Mouse (Mus musculus): ENCODE results near the gene Mrgprg. TPM values are rescaled to one million over a fixed set of nuclear protein-coding genes. Genes with fewer than 3 reads are reported as not detected.

The Mrgprg gene
- polyA plus RNA-seq, 1 experiment from 2014 or later: not detected

GRCm38 (mm10) chr7:143776137-143776536, 9.3 kb upstream of the Mrgprg start:
- Histone ChIP-seq H3K36me3 (peaks cover 6% of the 10 kb centered on the region; the same call in 1 of the 2 replicates), H3K9ac (replicated peaks) (no peak overlapping the region), H3K4me1 (no peaks in the 10 kb centered on the region), H3K4me2 (no peak overlapping the region), H3K27ac (replicated peaks) (no peak overlapping the region), H3K9me3 (replicated peaks) (no peaks in the 10 kb centered on the region), H3K27me3 (replicated peaks) (no peaks in the 10 kb centered on the region), H3K4me3 (replicated peaks) (no peak overlapping the region)
- no peak for ATAC-seq (ENCODE audit: low FRiP score)
- WGBS: 32% methylated on average over 3 of the region's 3 CpGs

GRCm38 (mm10) chr7:143769461-143769860, 2.7 kb upstream of the Mrgprg start:
- Histone ChIP-seq H3K9ac (replicated peaks) (no peak overlapping the region), H3K4me2 (no peak overlapping the region), H3K27me3 (replicated peaks) (peaks cover 17% of the 10 kb centered on the region), H3K9me3 (replicated peaks) (no peaks in the 10 kb centered on the region), H3K4me1 (no peaks in the 10 kb centered on the region), H3K4me3 (replicated peaks) (no peak overlapping the region), H3K36me3 (no peaks in the 10 kb centered on the region), H3K27ac (replicated peaks) (no peak overlapping the region)
- 63% methylated on average over 1 of the region's 1 CpGs for WGBS
- ATAC-seq (ENCODE audit: low FRiP score): no peak

GRCm38 (mm10) chr7:143768267-143768666, 1.5 kb upstream of the Mrgprg start:
- H3K27me3 ChIP-seq (replicated peaks): peaks cover 17% of the 10 kb centered on the region
- no peak overlapping the region for H3K4me2 ChIP-seq
- H3K4me3 ChIP-seq (replicated peaks): no peak overlapping the region
- no peaks in the 10 kb centered on the region for H3K9me3 ChIP-seq (replicated peaks)
- H3K36me3 ChIP-seq: no peaks in the 10 kb centered on the region
- no peak overlapping the region for H3K9ac ChIP-seq (replicated peaks)
- no peak for ATAC-seq (ENCODE audit: low FRiP score)
- no peaks in the 10 kb centered on the region for H3K4me1 ChIP-seq
- H3K27ac ChIP-seq (replicated peaks): no peak overlapping the region
- 81% methylated on average over 6 of the region's 6 CpGs for WGBS

- H3K9ac ChIP-seq (replicated peaks): no peak overlapping the region
- no peak overlapping the region for H3K4me3 ChIP-seq (replicated peaks)
- H3K27ac ChIP-seq (replicated peaks): no peak overlapping the region
- no peak for ATAC-seq (ENCODE audit: low FRiP score)
- no peaks in the 10 kb centered on the region for H3K4me1 ChIP-seq
- H3K4me2 ChIP-seq: no peak overlapping the region
- H3K27me3 ChIP-seq (replicated peaks): peaks cover 17% of the 10 kb centered on the region
- H3K9me3 ChIP-seq (replicated peaks): no peaks in the 10 kb centered on the region
- 79% methylated on average over 19 of the region's 19 CpGs for WGBS
- H3K36me3 ChIP-seq: no peaks in the 10 kb centered on the region
These were observed 1.8 kb downstream of the Mrgprg start for GRCm38 (mm10) chr7:143764876-143765530.

- H3K36me3 ChIP-seq: no peaks in the 10 kb centered on the region
- H3K27ac ChIP-seq (replicated peaks): no peak overlapping the region
- no peak overlapping the region for H3K4me3 ChIP-seq (replicated peaks)
- no peaks in the 10 kb centered on the region for H3K4me1 ChIP-seq
- ATAC-seq (ENCODE audit: low FRiP score): no peak
- H3K4me2 ChIP-seq: no peak overlapping the region
- 17% methylated on average over 3 of the region's 3 CpGs for WGBS
- H3K9ac ChIP-seq (replicated peaks): no peak overlapping the region
- H3K9me3 ChIP-seq (replicated peaks): no peaks in the 10 kb centered on the region
- peaks cover 17% of the 10 kb centered on the region for H3K27me3 ChIP-seq (replicated peaks)
These were observed 3.0 kb downstream of the Mrgprg start for GRCm38 (mm10) chr7:143763794-143764193.

- no peaks in the 10 kb centered on the region for H3K36me3 ChIP-seq
- 59% methylated on average over 3 of the region's 3 CpGs for WGBS
- peaks cover 33% of the 10 kb centered on the region for H3K27me3 ChIP-seq (replicated peaks)
- no peak overlapping the region for H3K4me2 ChIP-seq
- no peak for ATAC-seq (ENCODE audit: low FRiP score)
- no peak overlapping the region for H3K4me3 ChIP-seq (replicated peaks)
- no peak overlapping the region for H3K27ac ChIP-seq (replicated peaks)
- H3K9me3 ChIP-seq (replicated peaks): no peaks in the 10 kb centered on the region
- H3K4me1 ChIP-seq: peaks cover 16% of the 10 kb centered on the region
- H3K9ac ChIP-seq (replicated peaks): no peak overlapping the region
These were observed 7.8 kb downstream of the Mrgprg start for GRCm38 (mm10) chr7:143758956-143759355.

- Histone ChIP-seq H3K9me3 (replicated peaks) (no peaks in the 10 kb centered on the region), H3K27me3 (replicated peaks) (peaks cover 33% of the 10 kb centered on the region), H3K27ac (replicated peaks) (no peak overlapping the region), H3K36me3 (no peaks in the 10 kb centered on the region), H3K4me3 (replicated peaks) (no peak overlapping the region), H3K9ac (replicated peaks) (no peak overlapping the region), H3K4me2 (peak overlapping the region; percentile 82; the same call in 1 of the 2 replicates), H3K4me1 (peaks cover 16% of the 10 kb centered on the region)
- no peak for ATAC-seq (ENCODE audit: low FRiP score)
- WGBS: 69% methylated on average over 3 of the region's 3 CpGs
These were observed 9.1 kb downstream of the Mrgprg start for GRCm38 (mm10) chr7:143757696-143758095.

GRCm38 (mm10) chr7:143757027-143757390, 9.8 kb downstream of the Mrgprg start:
- Histone ChIP-seq H3K27ac (replicated peaks) (no peak overlapping the region), H3K4me1 (peaks cover 16% of the 10 kb centered on the region), H3K4me3 (replicated peaks) (peak overlapping the region; percentile 40), H3K9ac (replicated peaks) (peak overlapping the region; percentile 37; the same call in 1 of the 2 replicates), H3K4me2 (peak overlapping the region; percentile 82), H3K36me3 (no peaks in the 10 kb centered on the region), H3K9me3 (replicated peaks) (no peaks in the 10 kb centered on the region), H3K27me3 (replicated peaks) (peaks cover 33% of the 10 kb centered on the region)
- WGBS: 1% methylated on average over 15 of the region's 15 CpGs
- ATAC-seq (ENCODE audit: low FRiP score): peak; percentile 92

- Histone ChIP-seq H3K36me3 (no peaks in the 10 kb centered on the region), H3K9me3 (replicated peaks) (no peaks in the 10 kb centered on the region)
- ATAC-seq (ENCODE audit: low FRiP score): peak; percentile 33; the same call in 1 of the 2 replicates
These were observed 10.4 kb downstream of the Mrgprg start, which contains the start of gene Osbpl5 for GRCm38 (mm10) chr7:143756125-143757026. TSS of gene Osbpl5 (minus strand) at chr7:143756985.

GRCm38 (mm10) chr7:143755357-143756124, 11.3 kb downstream of the Mrgprg start:
- no peak for ATAC-seq (ENCODE audit: low FRiP score)
- no peaks in the 10 kb centered on the region for H3K36me3 ChIP-seq

More at GRCm38 (mm10) chr7:143756125-143757026, 10.4 kb downstream of the Mrgprg start, which contains the start of gene Osbpl5:
- H3K4me1 ChIP-seq: peaks cover 16% of the 10 kb centered on the region
- no peak within 1 kb of the TSS for H3K27ac ChIP-seq (replicated peaks)
- H3K4me2 ChIP-seq: peak within 1 kb of the TSS; percentile 82
- H3K4me3 ChIP-seq (replicated peaks): peak within 1 kb of the TSS; percentile 40
- 28% methylated on average over 22 of the region's 22 CpGs for WGBS
- peaks cover 33% of the 10 kb centered on the region for H3K27me3 ChIP-seq (replicated peaks)
- H3K9ac ChIP-seq (replicated peaks): peak within 1 kb of the TSS; percentile 37; the same call in 1 of the 2 replicates

GRCm38 (mm10) chr7:143753990-143754715, 12.6 kb downstream of the Mrgprg start:
- H3K36me3 ChIP-seq: no peaks in the 10 kb centered on the region
- no peak overlapping the region for H3K27ac ChIP-seq (replicated peaks)
- no peaks in the 10 kb centered on the region for H3K9me3 ChIP-seq (replicated peaks)
- 51% methylated on average over 5 of the region's 5 CpGs for WGBS
- H3K4me2 ChIP-seq: no peak overlapping the region
- peaks cover 33% of the 10 kb centered on the region for H3K27me3 ChIP-seq (replicated peaks)
- H3K9ac ChIP-seq (replicated peaks): no peak overlapping the region
- ATAC-seq (ENCODE audit: low FRiP score): no peak
- peaks cover 16% of the 10 kb centered on the region for H3K4me1 ChIP-seq
- H3K4me3 ChIP-seq (replicated peaks): no peak overlapping the region

More at GRCm38 (mm10) chr7:143755357-143756124, 11.3 kb downstream of the Mrgprg start:
- WGBS: 77% methylated on average over 9 of the region's 9 CpGs
- no peaks in the 10 kb centered on the region for H3K9me3 ChIP-seq (replicated peaks)
- no peak overlapping the region for H3K4me3 ChIP-seq (replicated peaks)
- H3K27ac ChIP-seq (replicated peaks): no peak overlapping the region
- no peak overlapping the region for H3K9ac ChIP-seq (replicated peaks)
- H3K27me3 ChIP-seq (replicated peaks): peaks cover 33% of the 10 kb centered on the region
- H3K4me1 ChIP-seq: peaks cover 16% of the 10 kb centered on the region
- no peak overlapping the region for H3K4me2 ChIP-seq

Measured in neural tube, embryonic 15.5 days (tissue).